Mouse (Mus musculus) CD8-positive naive resting alpha-beta T cell, adult 2 months (primary cell): ENCODE data around the gene Anapc16.

Source experiments
- DNase-seq, 2 experiments: peaks; one replicate each; pipeline ENCODE4 v3.0.0; 2022; ENCODE audit warnings: low read depth in 2 of 2, low spot score in 2 of 2

The Anapc16 gene

DNA sequence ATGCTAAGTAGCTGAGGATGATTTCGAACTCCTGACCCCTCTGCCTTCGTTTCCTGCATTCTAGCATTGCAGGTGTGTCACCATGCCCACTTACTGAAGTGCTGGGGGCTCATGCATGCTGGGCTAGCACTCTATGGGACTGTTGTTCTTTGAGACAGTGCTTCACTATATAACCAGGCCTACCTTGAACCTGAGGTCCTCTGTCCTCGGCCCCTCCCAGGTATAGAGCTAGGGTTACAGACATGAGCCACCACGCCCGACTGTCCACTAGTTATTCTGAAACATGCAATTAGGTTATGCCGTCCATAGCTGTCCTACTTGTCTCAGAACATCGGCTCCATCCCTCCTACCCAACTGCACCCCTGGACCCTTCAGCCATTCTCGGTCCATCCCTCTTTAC lies 31.1 kb downstream of the Anapc16 start:
- no peak for DNase-seq

DNA sequence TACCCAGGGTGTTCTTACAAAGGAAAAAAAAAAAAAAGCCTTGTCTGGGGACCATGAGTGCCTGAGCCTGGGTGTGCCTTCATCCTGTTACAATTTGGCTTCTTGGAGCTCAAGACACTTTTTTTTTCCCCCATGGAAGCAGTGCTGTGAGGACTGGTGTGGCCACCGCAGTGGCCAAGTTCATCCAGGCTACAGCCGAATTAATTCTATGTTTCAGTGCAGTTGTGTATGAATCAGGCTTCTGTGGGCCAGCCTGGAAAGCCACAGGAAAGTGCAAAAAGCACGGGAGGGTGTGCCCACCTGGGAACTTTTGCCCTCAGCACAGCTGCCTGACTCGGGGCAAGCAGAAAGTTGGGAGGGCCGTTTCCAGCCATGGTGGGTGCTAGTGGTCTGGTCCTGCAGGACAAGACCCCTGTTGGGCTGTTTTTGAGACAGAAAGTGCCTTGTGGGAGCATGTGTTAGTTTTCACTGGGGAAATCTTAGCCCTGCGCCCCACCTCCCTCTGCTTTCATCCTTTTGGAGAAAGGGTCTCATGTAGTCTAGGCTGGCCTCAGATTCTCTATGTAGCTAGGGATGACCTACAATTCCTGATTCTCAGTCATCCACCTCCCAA lies 32.4 kb downstream of the Anapc16 start:
- no peak for DNase-seq

DNA sequence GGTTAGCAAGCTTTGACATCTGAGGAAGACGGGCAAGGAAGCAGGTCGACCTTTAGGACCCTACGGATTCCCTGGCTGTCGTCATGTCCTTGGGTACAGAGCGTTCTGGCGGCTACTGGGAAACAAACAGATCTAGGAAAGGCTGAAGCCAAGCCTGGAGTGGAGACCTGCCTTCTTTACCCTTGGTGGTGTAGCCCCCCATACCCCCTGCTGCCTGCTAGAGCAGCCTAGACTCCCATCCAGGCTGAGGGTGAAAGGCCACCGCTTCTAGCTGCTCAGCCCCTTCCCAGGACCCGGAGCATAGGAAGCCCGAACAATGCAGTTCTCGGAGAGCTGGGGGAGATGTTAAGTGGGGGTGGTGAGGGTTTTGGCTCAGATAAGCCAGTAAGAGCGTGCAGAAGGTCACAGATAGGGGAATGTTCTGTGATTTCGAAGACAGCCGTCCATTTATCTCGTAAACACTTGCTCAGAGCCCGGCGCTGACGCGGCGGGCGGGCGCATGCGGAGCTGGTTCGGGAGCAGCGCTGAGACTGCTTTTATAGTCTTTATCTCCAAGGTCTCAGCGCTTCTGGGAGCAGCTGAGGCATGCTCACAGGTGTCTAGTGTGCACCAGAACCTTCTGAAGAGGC lies 33.0 kb downstream of the Anapc16 start:
- peak in 1 of 2 experiments; percentile 56 for DNase-seq

DNA sequence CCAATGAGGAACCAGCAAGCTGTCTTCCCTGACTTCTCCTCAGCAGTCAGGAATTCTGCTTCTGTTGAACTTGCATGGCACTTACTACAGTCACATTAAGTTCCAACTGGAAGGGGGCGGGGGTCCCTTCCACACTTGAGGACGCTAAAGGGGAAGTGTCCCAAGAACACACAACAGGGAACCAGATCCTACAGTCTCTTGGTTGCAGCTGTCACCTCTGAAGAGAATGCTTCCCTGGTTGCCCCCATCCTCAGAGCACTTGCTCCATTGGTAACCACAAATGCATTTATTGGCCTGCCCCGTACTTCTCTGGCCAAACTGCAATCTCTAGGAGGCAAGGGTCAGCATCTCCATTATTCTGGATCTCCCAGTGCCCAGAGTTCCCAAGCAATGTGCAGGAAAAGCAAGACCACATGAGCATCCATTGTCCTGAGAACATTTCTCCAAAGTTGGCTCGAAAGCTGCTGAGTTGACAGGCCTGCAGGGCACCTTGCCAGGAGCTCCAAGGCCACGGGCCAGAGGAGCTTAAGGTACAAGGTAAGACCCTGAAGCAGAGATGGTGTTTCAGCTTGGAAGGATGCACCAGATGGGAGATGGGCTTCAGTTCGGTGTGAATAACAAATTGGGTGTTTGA lies 35.5 kb downstream of the Anapc16 start:
- DNase-seq: no peak

DNA sequence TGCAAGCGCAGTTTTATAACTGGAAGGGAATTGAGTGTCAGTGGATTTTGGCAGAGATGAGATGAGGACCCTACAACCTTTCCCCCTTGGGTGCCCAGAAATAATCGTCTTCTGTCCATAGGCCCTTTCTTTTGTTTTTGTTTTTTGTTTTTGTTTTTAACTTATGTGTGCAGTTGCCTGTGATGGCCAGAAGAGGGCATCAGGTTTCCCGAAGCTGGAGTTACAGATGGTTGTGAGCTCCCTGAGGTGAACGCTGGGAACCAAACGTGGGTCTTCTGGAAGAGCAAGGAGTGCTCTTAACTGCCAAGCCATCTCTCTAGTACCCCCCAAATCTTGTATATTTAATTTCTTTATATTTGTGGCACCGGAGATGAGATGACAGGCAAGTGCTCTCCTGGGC lies 36.2 kb downstream of the Anapc16 start:
- no peak for DNase-seq

DNA sequence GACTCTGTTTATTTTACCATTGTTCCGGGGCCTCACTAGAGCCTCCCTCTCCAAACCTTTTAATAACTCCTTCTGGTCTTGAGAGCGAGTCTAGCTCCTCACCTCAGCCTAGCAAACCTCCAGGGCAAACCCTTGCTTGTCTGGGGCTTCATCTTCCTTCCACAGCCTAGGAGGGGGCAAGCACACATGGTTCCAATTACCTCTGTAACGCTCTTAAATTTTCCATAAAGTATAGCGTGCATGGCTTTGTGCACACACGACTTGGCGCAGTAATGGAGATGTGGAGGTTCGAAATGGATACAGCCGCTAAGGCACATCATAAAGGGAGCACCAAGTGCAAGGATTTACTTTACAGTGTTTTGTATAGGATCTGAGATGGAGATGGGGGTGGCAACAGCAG lies 37.1 kb downstream of the Anapc16 start:
- DNase-seq: no peak

DNA sequence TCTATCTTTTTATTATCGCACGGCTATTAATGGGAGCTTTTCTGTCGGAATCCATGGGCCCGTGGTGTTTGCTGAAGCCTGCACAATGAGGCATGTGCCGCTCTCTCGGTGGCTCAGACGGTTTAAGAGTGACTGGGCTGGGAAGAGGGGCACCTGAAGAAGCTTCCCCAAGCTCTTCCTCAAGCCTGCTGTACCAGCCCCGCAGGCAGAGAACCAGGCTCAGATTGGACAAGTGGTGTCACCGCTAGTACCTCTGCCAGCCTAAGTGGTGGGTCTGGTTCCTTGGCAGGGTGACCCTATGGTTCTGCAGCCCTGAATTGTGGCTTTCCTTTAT lies 37.6 kb downstream of the Anapc16 start:
- DNase-seq: no peak

DNA sequence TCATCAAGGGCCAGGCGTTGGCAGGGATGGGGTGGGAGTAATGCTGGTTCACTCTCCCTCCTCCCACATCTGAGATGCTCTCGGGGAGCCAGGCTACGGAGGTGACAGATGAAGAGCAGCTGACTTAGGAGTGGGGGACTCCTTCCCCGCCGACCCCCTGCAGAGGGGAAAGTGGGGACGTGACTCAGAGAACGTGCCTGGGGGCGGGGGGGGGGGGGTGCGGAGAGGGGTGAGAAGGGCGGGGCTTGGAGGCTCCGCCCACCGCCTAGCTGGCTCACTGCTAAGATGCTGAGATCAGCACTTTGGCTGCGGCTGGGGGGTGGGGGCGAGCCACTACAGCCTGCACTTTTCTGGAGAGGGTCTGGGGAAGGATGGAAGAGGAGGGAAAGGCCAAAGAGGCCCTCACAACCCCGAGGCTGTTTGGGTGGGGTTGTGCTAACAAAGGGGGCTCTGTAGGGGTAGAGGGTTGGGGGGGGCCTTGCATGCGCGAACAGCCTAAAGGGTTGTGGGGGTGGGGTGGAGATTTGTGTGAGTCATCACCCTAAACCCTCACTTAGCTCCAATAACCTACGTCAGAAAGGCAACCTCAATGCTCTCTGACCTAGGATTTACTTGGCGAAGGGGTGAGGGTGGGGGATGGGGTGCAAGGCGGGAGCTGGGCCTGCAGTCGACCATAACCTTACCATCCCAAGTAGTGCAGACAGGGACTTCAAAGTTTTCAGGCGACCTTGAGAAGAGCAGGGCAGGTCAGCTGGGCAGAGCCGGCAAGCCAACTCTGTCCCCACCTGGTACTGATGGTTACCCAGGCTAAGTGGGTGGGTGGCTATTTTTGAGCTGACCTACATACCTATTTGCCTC lies 38.2 kb downstream of the Anapc16 start:
- no peak for DNase-seq

DNA sequence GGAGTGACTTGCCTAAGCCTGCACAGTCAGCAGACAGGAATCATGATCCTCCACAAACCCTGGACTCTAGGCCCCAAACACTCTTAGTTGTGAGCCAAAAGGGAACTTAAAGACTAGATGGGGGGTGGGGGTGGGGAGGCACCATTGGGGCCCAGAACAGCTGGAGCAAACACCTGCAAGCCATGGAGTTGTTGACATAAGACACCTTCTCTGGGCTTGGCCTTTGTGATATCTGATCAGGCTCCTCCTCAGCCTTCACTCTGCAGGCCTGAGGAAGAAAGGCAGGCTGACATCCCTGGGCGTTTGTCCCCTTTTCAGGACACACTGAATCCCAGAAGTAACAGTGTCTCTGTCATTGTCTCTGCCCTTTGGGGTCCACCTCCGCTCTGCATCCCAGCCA lies 39.3 kb downstream of the Anapc16 start:
- DNase-seq: no peak

DNA sequence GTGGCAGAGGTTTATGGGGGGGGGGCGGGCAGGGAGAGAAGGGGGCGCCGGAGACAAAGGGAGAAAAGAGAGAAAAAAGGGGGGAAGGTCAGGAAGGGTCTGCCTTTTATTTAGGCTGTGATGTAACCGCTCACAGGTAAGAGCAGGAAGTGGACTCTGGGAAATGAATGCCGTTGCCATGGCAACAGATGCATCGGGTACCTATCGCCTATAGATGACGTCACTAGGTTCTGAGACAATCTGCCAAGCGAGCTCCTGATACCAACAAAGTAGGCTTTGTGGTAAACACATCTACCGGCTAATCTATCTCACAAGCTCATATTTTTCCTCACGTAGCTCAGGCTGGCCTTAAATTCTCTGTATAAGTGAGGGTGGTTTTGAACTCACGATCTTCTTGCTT lies 43.4 kb downstream of the Anapc16 start:
- DNase-seq: no peak

DNA sequence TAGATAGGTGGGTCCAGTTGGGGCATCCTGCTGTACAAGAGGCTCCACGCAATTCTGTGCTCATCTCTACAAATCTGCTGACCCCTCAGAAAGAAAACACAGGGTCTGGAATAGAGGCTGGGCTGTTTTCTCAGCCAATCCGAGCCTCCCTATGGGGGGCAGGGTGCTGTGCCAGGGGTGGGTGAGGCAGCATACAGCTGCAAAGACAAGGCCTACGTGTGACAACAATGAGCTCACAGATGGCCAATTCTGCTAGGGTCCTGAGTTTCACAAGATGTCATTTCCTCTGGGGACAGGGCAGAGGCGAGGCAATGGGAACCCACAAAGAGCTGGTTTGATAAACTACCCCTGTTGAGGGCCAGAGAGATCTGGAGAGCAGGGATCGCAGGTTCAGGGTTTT lies 44.5 kb downstream of the Anapc16 start:
- DNase-seq: no peak

DNA sequence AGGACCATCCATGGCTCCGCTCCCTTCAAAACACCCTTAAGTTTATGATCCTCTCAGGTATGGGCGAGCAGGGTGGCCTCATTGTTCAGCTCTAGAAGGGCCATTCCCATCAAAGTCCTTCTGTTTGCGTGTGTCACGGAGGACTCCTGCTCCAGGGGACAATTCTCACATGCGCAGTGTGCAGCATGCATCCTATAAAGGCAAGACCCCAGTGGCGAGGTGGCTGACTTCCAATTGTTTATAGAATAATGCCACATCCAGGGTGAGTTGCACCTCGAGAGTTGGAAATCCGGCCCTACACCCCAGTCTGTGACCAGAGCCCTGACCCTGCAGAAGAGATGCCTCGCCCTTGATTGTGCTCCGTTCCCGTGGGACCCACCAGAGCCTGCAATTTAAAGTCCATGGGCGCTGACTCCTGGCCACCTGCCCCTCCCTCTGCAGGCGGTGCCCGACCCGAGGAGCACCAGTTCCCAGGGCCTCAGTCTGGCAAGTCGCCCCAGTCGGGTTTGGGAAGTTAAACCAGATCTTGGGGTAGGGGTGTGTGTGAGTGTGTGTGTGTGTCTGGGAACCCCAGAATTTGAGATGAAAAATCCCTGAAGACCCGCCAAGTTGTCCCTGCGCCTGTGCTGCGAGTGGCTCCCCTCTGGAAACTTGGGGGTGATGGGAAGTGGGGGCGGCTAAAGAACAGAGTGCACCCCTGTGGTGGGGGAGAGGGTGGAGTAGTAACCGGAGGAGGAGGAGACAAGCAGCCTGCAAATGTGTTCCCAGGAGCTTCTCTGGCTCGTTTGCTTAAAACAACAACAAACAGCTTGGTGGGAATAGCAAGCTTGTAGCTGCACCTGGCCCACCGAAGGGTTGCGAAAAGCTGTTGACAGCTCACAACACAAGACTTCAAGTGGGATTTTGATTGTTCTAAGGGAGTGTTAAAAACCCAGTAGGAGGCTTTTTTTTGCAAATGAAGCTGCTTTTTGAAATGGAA lies 45.5 kb downstream of the Anapc16 start:
- no peak for DNase-seq

DNA sequence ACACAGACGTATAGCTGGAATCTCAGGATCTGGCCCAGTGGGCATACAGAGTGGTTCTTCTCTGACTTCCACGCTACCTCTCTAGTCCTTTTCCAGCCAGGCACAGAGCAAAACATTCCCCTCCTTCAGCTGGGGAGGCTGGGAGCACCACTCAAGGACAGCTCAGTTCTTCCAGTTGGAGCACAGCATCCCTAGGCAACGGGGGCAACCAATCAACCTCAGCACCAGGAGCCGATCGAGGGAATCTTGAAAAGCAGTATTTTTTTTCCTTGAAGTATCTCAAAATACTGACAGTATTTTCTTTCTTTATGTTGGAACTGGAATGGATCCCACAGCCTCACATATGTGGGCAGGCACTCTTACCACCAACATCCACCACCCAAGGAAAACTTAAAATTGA lies 46.3 kb downstream of the Anapc16 start:
- DNase-seq: no peak

DNA sequence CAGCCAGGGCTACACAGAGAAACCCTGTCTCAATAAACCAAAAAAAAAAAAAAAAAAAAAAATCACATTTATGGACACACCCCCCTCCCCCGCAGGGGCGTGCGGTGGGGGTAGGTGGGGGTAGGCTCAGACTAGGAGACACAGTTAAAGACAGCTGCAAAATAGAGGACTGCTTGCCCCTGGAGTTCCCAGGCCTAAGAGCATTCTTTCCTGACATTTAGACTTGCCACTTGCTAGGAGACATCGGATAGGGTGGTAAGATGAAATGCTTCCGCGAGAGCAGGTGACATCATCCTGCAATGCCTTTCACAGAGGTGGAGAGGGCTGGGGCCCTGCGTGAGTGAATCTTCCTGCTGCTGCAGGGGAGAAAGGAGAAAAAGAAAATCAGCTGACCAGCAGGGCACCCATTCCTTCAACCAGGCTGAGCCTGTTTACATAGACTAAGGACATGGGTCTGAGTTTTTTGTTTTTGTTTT lies 49.3 kb downstream of the Anapc16 start:
- no peak for DNase-seq

DNA sequence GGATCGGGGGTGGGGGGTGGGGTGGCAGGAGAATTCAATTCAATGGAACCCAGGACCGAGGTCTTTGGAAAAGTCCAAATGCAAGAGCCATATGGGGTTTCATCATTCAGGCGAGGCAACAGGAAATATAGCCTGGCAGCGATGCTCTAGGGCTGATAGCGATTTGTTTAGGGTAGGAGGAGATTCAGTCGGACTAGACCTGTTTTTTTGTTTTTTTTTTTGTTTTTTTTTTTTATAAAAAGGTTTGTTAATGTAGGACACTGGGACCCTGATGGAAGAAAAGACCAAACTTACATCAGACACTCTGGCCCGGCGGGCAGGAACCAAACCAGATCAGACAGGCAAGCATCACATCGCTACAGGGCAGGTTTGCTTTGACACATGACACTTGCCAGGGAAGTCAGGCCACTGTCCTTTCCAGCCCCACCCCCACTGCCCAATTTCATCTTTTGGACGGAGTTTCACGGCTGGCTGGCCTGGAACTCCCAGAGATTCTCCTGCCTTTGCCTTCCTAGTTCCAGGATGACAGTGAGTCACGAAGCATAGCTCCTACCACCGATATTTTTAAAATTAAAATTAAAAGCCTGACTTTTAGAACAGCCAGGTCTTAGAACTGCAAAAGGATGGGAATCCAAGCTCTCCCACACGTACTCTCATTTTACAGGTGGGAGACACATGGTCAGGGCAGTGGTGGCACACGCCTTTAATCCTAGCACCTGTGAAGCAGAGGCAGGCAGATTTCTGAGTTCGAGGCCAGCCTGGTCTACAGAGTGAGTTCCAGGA lies 50.0 kb downstream of the Anapc16 start:
- no peak for DNase-seq

DNA sequence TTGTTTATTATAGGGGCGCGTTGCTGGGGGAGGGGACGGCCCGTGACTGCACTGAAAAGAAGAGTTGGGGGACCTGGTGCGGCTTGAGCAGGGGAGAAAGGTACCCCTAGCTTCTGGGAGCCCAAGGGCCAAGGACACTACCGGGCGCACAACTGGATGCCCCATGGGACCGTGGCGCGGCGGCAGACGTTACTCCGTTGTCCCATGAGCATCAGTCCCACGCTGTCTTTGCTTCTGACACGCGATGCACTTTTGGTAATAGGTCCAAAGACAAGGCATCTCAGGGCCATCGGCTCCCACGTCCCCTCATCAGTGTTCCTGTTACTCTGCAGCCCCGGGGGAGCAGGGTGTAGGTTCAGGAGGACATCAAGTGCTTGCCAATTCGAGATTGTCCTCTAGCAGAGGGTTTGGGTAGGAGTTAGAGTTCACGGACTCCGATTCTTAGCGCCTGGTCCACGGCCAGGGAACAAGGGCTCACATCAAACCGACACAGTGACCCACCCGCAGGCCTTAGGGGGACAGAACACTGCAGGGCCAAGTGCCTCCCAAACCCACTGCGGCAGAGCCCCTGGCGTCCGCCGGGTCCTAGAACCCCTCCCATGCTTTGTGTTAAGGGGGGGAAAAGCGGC lies 50.7 kb downstream of the Anapc16 start:
- no peak for DNase-seq

DNA sequence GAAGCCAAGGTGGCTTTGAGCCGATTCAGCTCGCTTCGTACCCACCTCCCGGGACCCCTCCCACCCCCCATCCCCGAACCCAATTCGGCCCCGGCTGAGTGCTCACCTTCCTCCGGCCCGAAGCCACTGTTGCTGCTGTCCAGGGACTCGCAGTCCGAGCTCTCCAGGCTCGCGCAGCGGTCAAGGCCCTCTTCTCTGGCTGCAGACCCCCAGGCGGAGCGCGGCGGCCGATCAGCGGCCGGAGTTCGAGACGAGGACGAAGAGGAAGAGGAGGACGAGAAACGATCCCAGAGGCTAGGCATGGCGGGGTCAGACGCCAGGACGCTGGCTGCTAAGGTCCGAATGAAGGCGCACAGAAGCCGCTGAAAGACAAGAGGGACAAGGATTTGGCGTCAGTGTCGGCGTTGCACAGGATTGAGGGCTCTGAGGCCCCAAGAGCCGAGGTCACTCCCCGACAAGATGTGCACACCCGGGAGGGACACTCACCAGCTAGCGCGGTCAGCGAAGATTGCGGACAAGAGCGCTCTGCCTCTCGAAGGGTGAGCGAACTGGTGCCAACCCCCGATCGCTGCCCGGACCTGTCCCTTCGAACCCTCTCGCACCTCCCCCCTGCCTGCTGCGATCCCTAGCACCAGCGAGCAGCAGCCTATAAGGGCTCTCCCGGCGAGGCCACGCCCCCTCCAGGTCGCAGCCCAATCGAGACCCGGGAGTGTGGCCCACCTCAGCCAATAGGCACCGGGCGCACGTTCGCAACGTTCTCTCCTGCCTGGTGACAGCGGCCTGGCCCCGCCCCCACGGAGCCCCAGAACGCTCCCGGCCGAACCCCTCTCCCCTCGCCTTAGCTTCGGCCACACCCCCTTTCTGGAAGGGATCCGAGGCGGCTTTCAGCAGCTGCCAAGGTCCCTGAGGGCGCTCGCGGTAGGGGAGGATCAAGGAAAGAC lies 51.5 kb downstream of the Anapc16 start, which contains the start of gene Ddit4:
Gene Ddit4, minus strand, starts transcription at position 624 of the 941 bp plus-strand sequence.
- DNase-seq: peak; percentile 95 to 97

DNA sequence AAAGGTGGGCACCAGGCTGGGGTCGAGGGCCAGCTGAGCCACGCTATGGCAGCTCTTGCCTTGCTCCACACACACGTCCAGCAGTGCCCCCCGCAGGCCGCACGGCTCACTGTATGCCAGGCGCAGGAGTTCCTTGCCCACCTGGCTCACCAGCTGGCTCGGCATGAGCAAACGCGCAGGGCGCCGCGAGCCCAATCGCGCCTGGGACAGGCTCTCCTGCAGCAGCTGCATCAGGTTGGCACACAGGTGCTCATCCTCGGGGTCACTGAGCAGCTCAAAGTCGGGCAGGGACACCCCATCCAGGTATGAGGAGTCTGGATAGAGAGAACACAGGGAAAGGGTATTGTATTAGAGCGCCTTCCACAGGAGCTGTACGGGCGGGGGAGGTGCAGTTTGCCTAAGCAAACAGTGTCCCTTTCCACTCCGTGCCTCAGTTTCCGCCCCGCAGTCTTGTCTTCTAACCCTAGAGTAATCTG lies 52.2 kb downstream of the Anapc16 start:
- DNase-seq: peak; percentile 69 to 75
